21 mouse cellular contexts compared by ENCODE assay signal in the genomic region with DNA sequence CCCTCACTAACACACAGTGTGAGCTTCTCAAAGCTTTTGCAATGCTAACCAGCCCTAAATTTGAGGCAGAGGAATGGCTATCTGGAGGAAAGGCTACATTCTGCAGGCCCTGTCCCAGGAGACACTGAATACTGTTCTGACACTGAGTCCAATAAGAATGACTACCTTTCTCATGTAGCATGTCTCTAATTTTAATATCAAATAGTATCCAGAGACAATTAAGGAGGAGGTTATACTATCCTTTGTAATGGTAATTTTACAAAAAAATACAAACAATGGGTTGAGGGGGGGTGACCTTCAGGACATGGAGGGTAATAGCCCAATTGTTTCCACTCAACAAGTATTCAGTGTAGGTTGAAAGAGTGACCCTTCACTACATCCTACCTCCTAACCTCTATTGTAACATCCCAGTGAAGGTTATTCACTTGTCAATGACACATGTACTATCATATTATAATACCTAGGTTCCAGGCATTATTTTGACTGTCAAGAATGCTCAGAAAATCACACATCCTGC.
DNase-seq lines count a peak whose midpoint lies in the region; TF ChIP-seq lines count a peak whose summit lies in the region.
"Had no signal": no experiment of that assay in that cellular context is flagged by ENCODE, and none has a peak within 500 bp of the region (broad histone marks: within the 10 kb centered on the region; RNA-seq: fewer than 3 reads in every experiment).

No protein-coding gene starts in this region.

- no peak for TF ChIP-seq CTCF in ES-Bruce4 (IDR thresholded peaks at IDR 0.05; ENCODE audit: low read depth, low read length)

- no peak overlapping the region for H3K4me3 ChIP-seq in ES-Bruce4 (ENCODE audit: low read depth, low read length)
- no peak overlapping the region for H3K4me3 ChIP-seq in ES-E14 (ENCODE audit: insufficient read depth in 1 of 2, low read depth in 1 of 2, low read length in 2 of 2, poor library complexity in 1 of 2, severe bottlenecking in 1 of 2)
- H3K4me3 ChIP-seq: embryonic facial prominence, embryonic 13.5 days; embryonic facial prominence, embryonic 15.5 days; erythroblast, embryonic 14.5 days; forebrain, embryonic 10.5 days; forebrain, embryonic 12.5 days had no signal

- TF ChIP-seq POLR2A in ES-Bruce4 (IDR thresholded peaks at IDR 0.05; ENCODE audit: insufficient read depth, low read length): no peak

- in situ Hi-C loops in ES-E14 (cut with MboI; ENCODE audit: low sequenced_read_pairs in 2 of 2, unreplicated experiment in 2 of 2): no loop called here

- DNase-seq in ES-E14 (ENCODE audit: low read depth, low spot score) (peak; percentile 47), ZHBTc4 (ENCODE audit: low read depth, low spot score) (peak; percentile 79)
- no peak for DNase-seq in kidney, adult 11 months
- DNase-seq in left cerebral cortex, postnatal 36 days (ENCODE audit: low spot score in 2 of 2): no peak
- DNase-seq: adrenal gland, adult 2 months; adrenal gland, postnatal 10 days; adrenal gland, postnatal 25 days; B cell, adult 2 months; cerebellum, adult 11 months; cerebellum, adult 18-20 months; cerebellum, adult 8-10 months; cerebellum, adult 9-11 months; cerebellum, postnatal 14 days; cerebellum, postnatal 36 days; embryo, embryonic 11 days had no signal

- H3K9ac ChIP-seq in ES-Bruce4 (ENCODE audit: low read depth, poor library complexity, severe bottlenecking) (no peak overlapping the region), ES-E14 (ENCODE audit: insufficient read depth, low read depth, low read length, poor library complexity, severe bottlenecking) (no peak overlapping the region)
- H3K9ac ChIP-seq: embryonic facial prominence, embryonic 13.5 days; embryonic facial prominence, embryonic 15.5 days; forebrain, embryonic 12.5 days had no signal

- H3K4me1 ChIP-seq in ES-Bruce4 (ENCODE audit: control insufficient read depth, insufficient read depth, low read length) (no peaks in the 10 kb centered on the region), ES-E14 (ENCODE audit: control insufficient read depth in 2 of 2, insufficient read depth in 2 of 2, low read length in 2 of 2, poor library complexity in 1 of 2) (peaks cover 1 to 5% of the 10 kb centered on the region in 2 experiments; a peak in 3 of 4 replicates)
- H3K4me1 ChIP-seq: embryonic facial prominence, embryonic 13.5 days; embryonic facial prominence, embryonic 15.5 days; forebrain, embryonic 10.5 days; forebrain, embryonic 12.5 days had no signal

- H3K27me3 ChIP-seq in ES-Bruce4 (ENCODE audit: control insufficient read depth, insufficient read depth, low read length, poor library complexity, severe bottlenecking): no peaks in the 10 kb centered on the region
- H3K27me3 ChIP-seq: embryonic facial prominence, embryonic 13.5 days; embryonic facial prominence, embryonic 15.5 days; forebrain, embryonic 12.5 days had no signal

- no peaks in the 10 kb centered on the region; the same call in 1 of the 2 replicates for H3K9me3 ChIP-seq in ES-Bruce4 (replicated peaks; ENCODE audit: control insufficient read depth, insufficient read depth, low read length, poor library complexity, severe bottlenecking)
- no peaks in the 10 kb centered on the region for H3K9me3 ChIP-seq in ES-E14 (ENCODE audit: control insufficient read depth, insufficient read depth, low read depth, low read length)
- H3K9me3 ChIP-seq: embryonic facial prominence, embryonic 13.5 days; embryonic facial prominence, embryonic 15.5 days; forebrain, embryonic 10.5 days; forebrain, embryonic 12.5 days had no signal

- H3K36me3 ChIP-seq in ES-Bruce4 (ENCODE audit: control insufficient read depth, insufficient read depth, low read length, poor library complexity, severe bottlenecking): no peaks in the 10 kb centered on the region
- no peaks in the 10 kb centered on the region for H3K36me3 ChIP-seq in ES-E14 (ENCODE audit: control insufficient read depth, insufficient read depth, low read length, poor library complexity, severe bottlenecking)
- H3K36me3 ChIP-seq: embryonic facial prominence, embryonic 13.5 days; embryonic facial prominence, embryonic 15.5 days; forebrain, embryonic 10.5 days; forebrain, embryonic 12.5 days had no signal

- no peak for TF ChIP-seq EP300 in ES-Bruce4 (IDR thresholded peaks at IDR 0.05; ENCODE audit: insufficient read depth, low read depth, low read length)

- intact Hi-C loops in left cerebral cortex, postnatal 36 days (cut with DNase I): no loop called here

- H3K27ac ChIP-seq in ES-Bruce4 (ENCODE audit: insufficient read depth, low read length) (peak overlapping the region; percentile 28; the same call in 1 of the 2 replicates), ES-E14 (ENCODE audit: insufficient read depth, low read depth, low read length, poor library complexity, severe bottlenecking) (no peak overlapping the region)
- H3K27ac ChIP-seq: embryonic facial prominence, embryonic 13.5 days; embryonic facial prominence, embryonic 15.5 days; forebrain, embryonic 10.5 days; forebrain, embryonic 12.5 days had no signal

TF ChIP-seq in ES-E14, 5 proteins besides CTCF, POLR2A, EP300 and RAD21:
- TF ChIP-seq ZNF384 (IDR thresholded peaks at IDR 0.05; ENCODE audit: low read depth, low read length): peak; percentile 89
- no peak for TF ChIP-seq HCFC1 (IDR thresholded peaks at IDR 0.05; ENCODE audit: borderline replicate concordance, insufficient read depth, low read length)
- no peak for TF ChIP-seq ZC3H11A (IDR thresholded peaks at IDR 0.05; ENCODE audit: borderline replicate concordance, low read depth, low read length)
- TF ChIP-seq MAFK (IDR thresholded peaks at IDR 0.05; ENCODE audit: insufficient read depth, low read depth, low read length): no peak
- TF ChIP-seq CHD2 (IDR thresholded peaks at IDR 0.05; ENCODE audit: low read depth, low read length): peak; percentile 45; the same call in 1 of the 2 replicates

Comparison
In these comparisons a context has a peak if more than half of its experiments do, and no peak if none do; other contexts are left out.
1. DNase-seq: peak in ES-E14 (single experiment) and ZHBTc4 (single experiment); none in kidney, adult 11 months (single experiment) and left cerebral cortex, postnatal 36 days (0 of 2).